Mouse (Mus musculus) layer of hippocampus, adult 6 months (tissue): ENCODE data around the gene Snapc2. TPM values are rescaled to one million over a fixed set of nuclear protein-coding genes. Genes with fewer than 3 reads are reported as not detected.

Experiments used
- long read RNA-seq, 2 experiments: library from polyadenylated mRNA; unstranded; transcript quantifications; one replicate each; pipeline ENCODE4 v2.0.0; 2019 to 2020
- polyA plus RNA-seq: library from polyadenylated mRNA; unstranded; fragments of <200 nt; fragmentation: Nextera tagmentation; gene quantifications from 2 replicates; pipeline ENCODE4 v1.2.3, GENCODE M21; 2021

Gene Snapc2
- 31.8 and 34.8 TPM in 2 replicates for polyA plus RNA-seq
- long read RNA-seq, experiment 1, transcript Snapc2-201 (5 exons, 1,536 nt) = major isoform, 41 of 46 reads
- long read RNA-seq, experiment 1, partial matches to known transcripts = 4 of 46 reads
- long read RNA-seq, experiment 1, other reads (novel, unspliced or antisense) = 1 of 46 reads
- long read RNA-seq, experiment 2, transcript Snapc2-201 (5 exons, 1,536 nt) = major isoform, 142 of 153 reads
- long read RNA-seq, experiment 2, partial matches to known transcripts = 1 of 153 reads
- long read RNA-seq, experiment 2, other reads (novel, unspliced or antisense) = 8 of 153 reads

GRCm38 (mm10) chr8:4252934-4253841 lies at the start of gene Snapc2:
Gene Snapc2 (plus strand): TSS chr8:4253080.

GRCm38 (mm10) chr8:4216791-4217621 lies 35.9 kb upstream of the Snapc2 start, which contains the start of gene Prr36:
Gene Prr36 (minus strand): TSS chr8:4217459.

GRCm38 (mm10) chr8:4226739-4227347 lies 26.0 kb upstream of the Snapc2 start, which contains the start of gene Lrrc8e:
Gene Lrrc8e (plus strand): TSS chr8:4226827.

GRCm38 (mm10) chr8:4238434-4239192 lies 14.3 kb upstream of the Snapc2 start, which contains the start of the genes Map2k7 and Gm49320:
Gene Map2k7 (plus strand): TSS chr8:4238740.
Gene Gm49320 (plus strand): TSS chr8:4238865.

GRCm38 (mm10) chr8:4247951-4248540 lies 4.8 kb upstream of the Snapc2 start, which contains the start of gene Tgfbr3l:
Gene Tgfbr3l (plus strand): TSS chr8:4248214.

GRCm38 (mm10) chr8:4259125-4259804 lies 6.4 kb downstream of the Snapc2 start, which contains the start of gene Ctxn1:
Gene Ctxn1 (minus strand): TSS chr8:4259274.

GRCm38 (mm10) chr8:4275275-4276110 lies 22.6 kb downstream of the Snapc2 start, which contains the start of gene Timm44:
Gene Timm44 (minus strand): TSS chr8:4275913.

Other genes starting within 250 kb of the Snapc2 start
- 1.2 and 2.2 TPM in 2 replicates for gene Cd209f, start 147.2 kb upstream of the Snapc2 start, polyA plus RNA-seq
- 0.28 and 0.43 TPM in 2 replicates for gene Cd209g, start 119.0 kb upstream of the Snapc2 start, polyA plus RNA-seq
- gene Evi5l, start 86.5 kb upstream of the Snapc2 start, polyA plus RNA-seq = 19.8 and 23.8 TPM in 2 replicates
- gene Prr36, start 35.6 kb upstream of the Snapc2 start, polyA plus RNA-seq = 18.3 and 30.0 TPM in 2 replicates
- gene Lrrc8e, start 26.3 kb upstream of the Snapc2 start, polyA plus RNA-seq = not detected in 2 replicates
- gene Map2k7, start 14.3 kb upstream of the Snapc2 start, polyA plus RNA-seq = 12.9 and 16.1 TPM in 2 replicates
- 0.08 TPM in 1 of 2 replicates, not detected in the other for gene Gm49320, start 14.2 kb upstream of the Snapc2 start, polyA plus RNA-seq
- gene Tgfbr3l, start 4.9 kb upstream of the Snapc2 start, polyA plus RNA-seq = 0.21 and 0.40 TPM in 2 replicates
- gene Ctxn1, start 6.2 kb downstream of the Snapc2 start, polyA plus RNA-seq = 735 and 876 TPM in 2 replicates
- 22.1 and 27.5 TPM in 2 replicates for gene Timm44, start 22.8 kb downstream of the Snapc2 start, polyA plus RNA-seq
- 19.5 and 23.5 TPM in 2 replicates for gene Ccl25, start 72.1 kb downstream of the Snapc2 start, polyA plus RNA-seq
- 69.8 and 88.2 TPM in 2 replicates for gene Elavl1, start 72.3 kb downstream of the Snapc2 start, polyA plus RNA-seq
- gene Cers4, start 239.9 kb downstream of the Snapc2 start, polyA plus RNA-seq = 32.0 and 32.4 TPM in 2 replicates